Mouse (Mus musculus) layer of hippocampus, adult 2 months (tissue): ENCODE results near the gene Tacc2. TPM values are rescaled to one million over a fixed set of nuclear protein-coding genes. Genes with fewer than 3 reads are reported as not detected.

Source experiments
- DNase-seq, 2 experiments: peaks; one replicate each; pipeline ENCODE4 v3.0.0; 2022; ENCODE audit warnings: low spot score in 2 of 2
- H3K27ac ChIP-seq: fragments of 200-600 bp; 2 replicates; pipeline ENCODE4 v1.8.1; 2022
- H3K4me3 ChIP-seq: fragments of 200-600 bp; 2 replicates; pipeline ENCODE4 v1.8.1; 2022; ENCODE audit warnings: mild to moderate bottlenecking
- CTCF ChIP-seq: fragments of 200-600 bp; conservative IDR thresholded peaks from 2 replicates; pipeline ENCODE4 v1.8.1; 2022; ENCODE audit warnings: antibody characterized with exemption, mild to moderate bottlenecking, moderate library complexity
- total RNA-seq, 2 experiments: library from RNA; stranded (reverse); gene quantifications; 2 replicates each; pipeline ENCODE4 v1.2.3; 2021

Tacc2 gene
- total RNA-seq, 2 experiments from 2014 or later, result 79.5 to 82.0 TPM

DNA sequence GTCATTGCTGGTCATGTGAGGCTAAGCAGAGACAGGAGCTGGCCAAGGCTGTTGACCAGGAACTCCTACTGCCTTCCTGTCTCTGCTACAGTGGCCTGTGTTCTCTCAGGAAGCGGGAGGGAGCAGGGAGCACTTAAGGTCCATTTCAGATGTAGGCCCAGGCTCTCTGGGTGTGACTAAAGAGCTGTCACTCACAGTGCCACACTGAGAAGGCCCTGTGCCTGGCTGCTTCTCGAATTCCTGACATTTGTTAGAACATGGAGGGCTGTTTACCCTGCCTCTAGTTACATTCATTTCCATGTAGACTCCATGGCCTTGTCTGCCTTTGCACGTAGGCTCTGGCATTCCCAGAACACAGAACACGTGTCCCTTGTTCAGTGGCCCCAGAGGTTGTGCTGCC is 93.1 kb downstream of the Tacc2 start:
- H3K4me3 ChIP-seq, result no peak overlapping the region
- no peak for TF ChIP-seq CTCF
- peak overlapping the region; percentile 84; the same call in 1 of the 2 replicates for H3K27ac ChIP-seq
- DNase-seq, result no peak

DNA sequence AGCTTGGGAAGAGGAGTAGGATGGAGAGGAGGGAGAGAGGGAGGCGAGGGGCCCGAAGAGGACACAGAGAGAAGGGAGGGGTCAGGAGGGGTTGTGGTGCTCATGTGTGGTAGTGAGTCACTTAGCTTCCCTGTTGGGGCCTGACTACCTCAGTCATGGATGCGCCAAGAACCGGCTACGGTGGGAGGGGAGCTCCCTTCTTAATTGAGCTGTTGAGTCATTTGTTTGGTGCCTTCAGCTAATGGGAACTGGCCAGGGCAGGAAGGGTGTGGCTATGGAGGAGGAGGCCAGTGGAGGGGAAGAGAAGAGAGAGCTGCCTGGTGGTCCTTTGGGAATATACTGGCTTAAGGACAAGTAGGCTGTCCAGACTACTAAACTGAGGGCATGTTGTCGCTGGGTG is 94.1 kb downstream of the Tacc2 start:
- Histone ChIP-seq H3K27ac (peak overlapping the region; percentile 84; the same call in 1 of the 2 replicates), H3K4me3 (no peak overlapping the region)
- no peak for TF ChIP-seq CTCF
- no peak for DNase-seq

DNA sequence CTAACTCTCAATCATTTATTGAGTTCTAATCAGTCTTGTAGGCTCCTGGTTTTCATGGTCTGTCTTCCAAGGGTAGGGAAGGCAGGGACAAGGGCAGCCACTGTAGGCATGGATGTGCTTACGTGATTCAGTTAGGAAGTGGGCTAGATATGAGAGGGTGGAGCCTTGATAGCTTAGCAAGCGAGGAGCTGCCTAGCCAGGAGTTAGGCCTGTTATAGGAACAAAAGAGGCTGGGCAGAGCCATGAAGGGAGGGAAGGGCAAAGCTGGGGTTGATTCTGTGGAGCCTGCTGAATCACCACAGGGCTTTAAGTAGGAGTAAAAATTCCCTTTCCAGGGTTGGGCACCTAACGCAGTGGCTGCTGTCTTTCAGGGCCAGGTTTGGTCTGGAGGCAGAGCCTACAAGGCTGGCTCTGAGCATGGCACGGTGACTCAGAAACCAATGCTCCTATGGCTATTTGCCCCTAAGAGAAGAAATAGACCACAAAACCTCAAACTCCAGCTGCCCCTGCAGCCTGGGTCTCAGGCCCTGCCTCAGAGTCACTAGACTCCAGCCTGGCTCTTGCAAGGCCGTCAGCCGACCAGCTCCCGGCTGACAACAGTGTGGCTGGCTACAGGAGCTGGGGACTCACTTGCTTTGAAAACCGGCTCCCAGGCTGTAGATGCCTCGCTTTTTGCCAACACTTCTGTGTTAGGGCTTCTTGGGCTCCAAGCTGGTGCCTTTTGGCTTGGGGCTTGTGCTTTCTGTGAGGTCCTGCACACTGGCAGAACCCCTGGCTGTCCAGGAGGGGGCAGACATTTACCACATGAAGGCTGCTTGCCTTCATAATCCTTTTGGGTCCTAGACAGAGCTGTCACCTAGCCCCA is 96.2 kb downstream of the Tacc2 start:
- H3K27ac ChIP-seq, result no peak overlapping the region
- peak in 1 of 2 experiments; percentile 55 for DNase-seq
- TF ChIP-seq CTCF, result peak; percentile 84
- H3K4me3 ChIP-seq, result no peak overlapping the region

DNA sequence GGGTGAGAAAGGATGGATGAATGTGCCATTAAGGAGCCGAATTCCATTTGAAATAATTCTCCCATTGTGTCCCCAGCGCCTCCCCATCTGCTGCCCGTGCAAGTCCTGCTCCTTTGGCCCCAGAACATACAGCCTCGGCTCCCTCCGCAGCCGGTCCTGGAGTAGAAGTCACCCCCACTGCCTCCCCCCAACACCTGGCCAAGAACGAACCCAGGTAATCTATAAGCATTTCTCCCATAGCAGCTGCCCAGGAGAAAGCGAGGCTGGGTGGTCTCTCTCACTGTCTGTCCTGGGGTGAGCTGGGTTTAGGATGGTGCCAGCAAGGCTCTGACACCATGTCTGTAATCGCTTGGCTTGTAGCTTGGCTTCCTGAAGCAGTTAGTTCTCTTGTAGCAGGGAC is 97.3 kb downstream of the Tacc2 start:
- no peak for TF ChIP-seq CTCF
- no peak for DNase-seq
- Histone ChIP-seq H3K27ac (no peak overlapping the region), H3K4me3 (no peak overlapping the region)

DNA sequence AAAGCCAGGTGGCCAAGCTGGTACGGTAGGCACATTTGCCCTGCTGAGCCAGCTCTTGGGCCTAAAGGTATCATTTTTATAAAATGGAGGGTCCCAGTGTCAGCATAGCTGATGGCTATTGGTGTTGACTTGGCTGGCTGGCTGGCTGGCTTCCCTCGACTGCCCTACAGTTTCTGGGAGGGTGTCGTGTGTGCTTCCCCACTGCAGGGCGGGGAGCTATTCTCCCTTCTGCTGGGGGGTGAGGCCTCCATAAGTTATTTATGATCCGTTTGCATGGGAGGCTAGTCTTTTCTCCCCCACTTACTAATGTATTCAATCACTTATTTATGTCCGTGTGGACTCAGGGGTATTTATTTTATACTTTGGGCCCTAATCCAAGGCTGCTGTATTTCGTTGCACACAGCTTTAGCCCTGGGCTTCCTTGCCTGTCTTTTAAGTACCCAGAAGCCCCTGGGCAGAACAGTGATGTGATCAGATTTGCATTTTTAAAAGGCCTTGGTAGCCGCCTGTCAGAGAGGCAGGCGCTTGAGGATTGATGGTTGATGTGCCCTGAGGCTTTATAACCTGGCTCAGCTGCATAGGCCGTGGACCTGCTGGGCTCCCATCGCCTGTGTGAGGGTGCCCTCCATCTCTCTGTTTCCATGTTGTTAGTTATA is 99.8 kb downstream of the Tacc2 start:
- Histone ChIP-seq H3K4me3 (no peak overlapping the region), H3K27ac (no peak overlapping the region)
- TF ChIP-seq CTCF, result no peak
- no peak for DNase-seq

DNA sequence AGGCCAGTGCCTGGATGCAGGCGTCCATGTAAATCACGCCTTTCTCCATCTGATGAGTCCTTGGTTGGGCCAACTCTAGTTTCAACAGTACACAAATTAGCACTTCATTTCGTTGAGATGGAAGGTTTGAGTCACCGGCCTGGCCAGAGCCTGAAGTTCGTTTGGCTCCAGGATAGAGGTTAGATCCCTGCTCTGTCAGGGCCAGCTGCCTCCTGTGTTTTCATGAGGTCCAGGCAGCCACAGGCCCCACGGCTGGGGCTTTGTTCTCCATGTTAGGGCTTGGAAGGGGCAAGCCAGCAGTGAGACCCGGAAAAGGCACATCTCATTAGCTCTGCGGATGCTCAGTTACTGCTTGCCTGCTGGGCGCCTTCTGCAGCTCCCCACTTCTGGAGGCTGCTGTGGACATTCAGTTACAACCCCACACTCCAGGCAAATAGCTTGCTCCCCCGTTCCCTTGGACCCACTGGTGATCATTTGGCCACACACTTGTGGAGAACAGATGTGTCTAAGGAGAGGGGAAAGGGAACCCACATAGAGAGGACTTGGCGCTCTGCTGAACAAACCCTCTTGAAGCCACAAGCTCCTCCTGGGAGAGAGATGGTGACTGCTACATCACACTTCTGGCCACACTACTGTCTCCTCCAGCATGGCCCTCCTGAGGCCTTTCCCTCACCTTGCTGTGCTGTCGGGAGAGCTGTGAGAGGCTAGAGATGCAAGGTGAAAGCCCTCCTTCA is 100.5 kb downstream of the Tacc2 start:
- Histone ChIP-seq H3K4me3 (no peak overlapping the region), H3K27ac (no peak overlapping the region)
- no peak for TF ChIP-seq CTCF
- no peak for DNase-seq

DNA sequence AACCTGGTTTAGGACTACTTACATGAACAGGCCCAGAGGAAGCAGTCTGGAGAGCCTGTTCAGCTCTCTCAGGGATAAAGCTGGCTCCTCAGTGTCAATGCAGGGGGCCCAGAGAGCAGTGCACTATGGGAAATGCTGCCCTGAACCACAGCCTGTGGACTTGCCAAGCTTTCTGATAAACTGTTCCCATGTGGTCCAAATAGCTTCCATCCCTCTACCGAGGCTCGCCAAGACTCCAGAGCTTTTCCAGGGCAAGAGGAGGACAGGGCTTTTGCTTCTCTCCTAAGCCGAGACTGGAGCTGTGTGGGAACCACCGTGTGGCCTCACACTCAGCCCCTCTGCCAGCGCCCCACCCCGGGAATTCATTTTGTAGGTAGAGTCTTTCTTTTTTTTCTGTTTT is 101.2 kb downstream of the Tacc2 start:
- Histone ChIP-seq H3K27ac (no peak overlapping the region), H3K4me3 (no peak overlapping the region)
- no peak for DNase-seq
- no peak for TF ChIP-seq CTCF

DNA sequence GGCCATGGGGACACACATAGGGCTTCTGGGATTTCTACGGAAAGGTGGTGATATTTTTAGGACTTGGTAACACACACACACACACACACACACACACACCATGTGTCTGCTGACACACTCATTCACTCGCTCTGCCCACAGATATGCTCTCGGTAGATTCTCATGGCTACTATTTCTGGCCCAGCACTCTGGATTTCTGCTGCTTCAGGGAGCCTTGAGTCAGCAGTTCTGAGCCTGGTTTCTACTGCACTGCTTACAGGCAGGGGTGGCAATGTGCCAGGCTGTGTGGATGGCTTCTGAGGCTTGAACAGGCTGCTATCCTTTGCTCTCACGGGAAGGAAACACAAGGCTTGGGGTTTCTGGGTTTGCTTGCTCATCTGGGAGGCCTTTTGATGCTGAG is 104.6 kb downstream of the Tacc2 start:
- Histone ChIP-seq H3K4me3 (no peak overlapping the region), H3K27ac (no peak overlapping the region)
- peak; percentile 59 to 70 for DNase-seq
- TF ChIP-seq CTCF, result no peak

DNA sequence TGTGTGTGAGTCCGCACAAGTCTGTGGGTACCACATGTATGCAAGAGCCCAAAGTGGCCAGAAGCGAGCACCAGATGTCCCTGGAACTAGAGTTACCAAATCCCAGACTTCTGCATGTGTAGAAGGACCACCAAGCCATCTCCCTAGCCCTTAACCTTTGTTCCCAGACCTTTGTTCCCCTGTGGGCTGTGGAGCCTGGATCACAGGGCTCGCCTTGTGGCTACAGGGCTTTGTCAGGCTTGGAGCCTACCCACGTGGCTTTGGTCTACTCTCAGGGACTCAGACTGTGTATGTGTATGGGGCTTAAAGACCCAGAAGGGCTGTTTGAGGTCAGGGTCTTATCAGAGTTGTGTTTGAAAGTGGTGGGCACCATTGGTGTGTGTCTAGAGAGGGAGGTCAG is 111.4 kb downstream of the Tacc2 start:
- TF ChIP-seq CTCF, result no peak
- no peak overlapping the region for H3K4me3 ChIP-seq
- DNase-seq, result no peak
- H3K27ac ChIP-seq, result no peak overlapping the region

DNA sequence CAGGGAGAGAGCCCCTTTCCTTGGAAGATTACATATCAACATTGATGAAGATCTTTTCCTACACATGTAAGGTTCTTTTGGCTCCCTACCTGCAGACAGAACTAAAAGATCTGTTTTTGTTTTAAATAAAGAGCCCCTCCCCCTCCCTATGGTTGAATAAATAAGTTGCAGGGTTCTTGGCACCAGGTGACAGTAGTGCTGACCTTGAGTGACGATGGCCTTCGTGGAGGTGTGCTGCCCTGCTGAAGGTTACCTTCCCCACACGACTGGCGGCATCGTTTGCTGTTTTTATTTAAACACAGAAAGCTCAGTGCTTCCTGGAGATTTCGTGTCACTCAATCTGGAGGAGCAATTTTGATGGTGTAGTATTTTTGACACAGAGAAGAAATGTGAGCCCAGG is 113.6 kb downstream of the Tacc2 start:
- no peak for TF ChIP-seq CTCF
- Histone ChIP-seq H3K4me3 (no peak overlapping the region), H3K27ac (no peak overlapping the region)
- DNase-seq, result no peak

DNA sequence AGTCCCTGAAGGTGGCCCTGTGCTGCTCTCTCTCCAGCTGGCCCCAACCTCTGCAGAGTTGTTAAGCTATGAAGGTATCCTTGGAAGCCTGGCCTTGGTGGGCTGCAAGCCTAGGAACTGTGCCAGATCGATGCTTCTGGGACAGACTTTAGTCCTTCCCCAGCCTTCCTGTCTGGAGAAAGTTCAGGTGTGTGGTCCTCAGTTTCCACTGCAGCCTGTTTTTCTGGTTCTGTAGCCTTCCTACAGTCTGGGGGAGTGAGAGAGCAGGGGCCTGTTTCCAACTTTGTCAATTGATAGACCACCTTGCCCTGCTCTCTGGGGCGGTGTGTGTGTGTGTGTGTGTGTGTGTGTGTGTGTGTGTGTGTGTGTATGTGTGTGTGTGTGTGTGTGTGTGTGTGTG is 114.7 kb downstream of the Tacc2 start:
- Histone ChIP-seq H3K4me3 (no peak overlapping the region), H3K27ac (no peak overlapping the region)
- TF ChIP-seq CTCF, result no peak
- DNase-seq, result no peak

DNA sequence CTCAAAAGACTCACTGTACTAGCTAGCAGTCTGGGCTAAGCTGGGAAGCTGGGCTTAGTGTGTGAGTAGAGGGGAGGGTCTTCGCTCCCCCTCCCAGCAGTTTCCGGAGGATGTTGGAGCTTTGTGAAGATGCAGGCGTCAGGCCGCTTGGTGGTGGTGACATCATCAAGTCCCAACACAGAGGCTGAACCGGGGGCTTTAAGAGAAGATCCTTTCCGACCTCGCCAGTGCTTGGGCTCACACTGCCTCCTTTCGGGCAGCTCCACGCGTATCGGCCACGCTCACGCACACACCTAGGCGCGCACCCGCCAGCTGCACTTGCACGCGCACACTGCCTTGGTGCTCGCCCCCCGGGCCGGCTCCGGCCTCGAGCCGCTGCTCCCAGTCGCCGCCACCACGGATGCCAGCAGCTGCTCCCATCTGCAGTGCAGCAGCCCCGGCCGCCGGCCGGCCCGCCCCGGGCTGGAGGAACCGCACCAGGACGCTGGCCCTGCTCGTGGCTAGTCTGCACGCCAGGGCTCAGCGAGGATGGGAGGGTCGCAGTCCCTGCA is 115.2 kb downstream of the Tacc2 start:
- DNase-seq, result peak; percentile 70 to 72
- peak; percentile 48 for TF ChIP-seq CTCF
- Histone ChIP-seq H3K4me3 (peak overlapping the region; percentile 82), H3K27ac (peak overlapping the region; percentile 93)
